Mouse (Mus musculus): Measurements from ENCODE around the gene Gdnf.

Gene Gdnf
- long read RNA-seq, experiment 1, result 0 reads
- long read RNA-seq, experiment 2, partial matches to known transcripts, result 0 of 1 reads
- long read RNA-seq, experiment 2, other reads (novel, unspliced or antisense), result 1 of 1 reads

GRCm38 (mm10) chr15:7810556-7811252, at the start of gene Gdnf:
Gene Gdnf (plus strand): TSS chr15:7810846.
- intact Hi-C loops (cut with DNase I), result no loop called here

GRCm38 (mm10) chr15:7767166-7767565, 43.5 kb upstream of the Gdnf start:
- intact Hi-C loops (cut with DNase I), result no loop called here

GRCm38 (mm10) chr15:7772983-7773382, 37.7 kb upstream of the Gdnf start:
- intact Hi-C loops (cut with DNase I), result no loop called here

GRCm38 (mm10) chr15:7781517-7781916, 29.1 kb upstream of the Gdnf start:
- intact Hi-C loops (cut with DNase I), result no loop called here

GRCm38 (mm10) chr15:7809841-7810391, 730 bp upstream of the Gdnf start:
- intact Hi-C loops (cut with DNase I), result no loop called here

- intact Hi-C loops (cut with DNase I), result no loop called here
Observed at GRCm38 (mm10) chr15:7811253-7811625, 593 bp downstream of the Gdnf start.

- intact Hi-C loops (cut with DNase I), result loop anchor here (1.0 kb wide), 1 partner anchor 352 kb away; no protein-coding TSS in a partner anchor
Observed at GRCm38 (mm10) chr15:7811856-7812733, 1.4 kb downstream of the Gdnf start.

- intact Hi-C loops (cut with DNase I), result loop anchor here (1.0 kb wide), 1 partner anchor 353 kb away; no protein-coding TSS in a partner anchor
Observed at GRCm38 (mm10) chr15:7812872-7813530, 2.4 kb downstream of the Gdnf start.

GRCm38 (mm10) chr15:7813531-7814370, 3.1 kb downstream of the Gdnf start:
- intact Hi-C loops (cut with DNase I), result no loop called here

GRCm38 (mm10) chr15:7814371-7814680, 3.7 kb downstream of the Gdnf start:
- intact Hi-C loops (cut with DNase I), result no loop called here

- intact Hi-C loops (cut with DNase I), result no loop called here
Observed at GRCm38 (mm10) chr15:7814917-7815316, 4.3 kb downstream of the Gdnf start.

GRCm38 (mm10) chr15:7815521-7815944, 4.9 kb downstream of the Gdnf start:
- intact Hi-C loops (cut with DNase I), result no loop called here

- intact Hi-C loops (cut with DNase I), result no loop called here
Observed at GRCm38 (mm10) chr15:7823886-7824285, 13.2 kb downstream of the Gdnf start.

- intact Hi-C loops (cut with DNase I), result no loop called here
Observed at GRCm38 (mm10) chr15:7825530-7825929, 14.9 kb downstream of the Gdnf start.

GRCm38 (mm10) chr15:7835404-7835803, 24.8 kb downstream of the Gdnf start:
- intact Hi-C loops (cut with DNase I), result no loop called here

GRCm38 (mm10) chr15:7838060-7838920, 27.6 kb downstream of the Gdnf start:
- intact Hi-C loops (cut with DNase I), result no loop called here

GRCm38 (mm10) chr15:7838921-7839309, 28.3 kb downstream of the Gdnf start:
- intact Hi-C loops (cut with DNase I), result no loop called here

- intact Hi-C loops (cut with DNase I), result no loop called here
Observed at GRCm38 (mm10) chr15:7841664-7842063, 31.0 kb downstream of the Gdnf start.

GRCm38 (mm10) chr15:7842398-7842797, 31.8 kb downstream of the Gdnf start:
- intact Hi-C loops (cut with DNase I), result no loop called here

- intact Hi-C loops (cut with DNase I), result no loop called here
Observed at GRCm38 (mm10) chr15:7857418-7857817, 46.8 kb downstream of the Gdnf start.

All from adrenal gland (tissue).